Mouse (Mus musculus): ENCODE measurements around the gene Gsta4. TPM values are rescaled to one million over a fixed set of nuclear protein-coding genes. Genes with fewer than 3 reads are reported as not detected.
"Not testable (repeated sequence)": the region's sequence is repeated elsewhere in the genome, so short reads cannot be mapped to it uniquely, and the experiment has no call there.

Gene Gsta4
- polyA plus RNA-seq, 1 experiment from 2014 or later = 18.1 TPM

DNA sequence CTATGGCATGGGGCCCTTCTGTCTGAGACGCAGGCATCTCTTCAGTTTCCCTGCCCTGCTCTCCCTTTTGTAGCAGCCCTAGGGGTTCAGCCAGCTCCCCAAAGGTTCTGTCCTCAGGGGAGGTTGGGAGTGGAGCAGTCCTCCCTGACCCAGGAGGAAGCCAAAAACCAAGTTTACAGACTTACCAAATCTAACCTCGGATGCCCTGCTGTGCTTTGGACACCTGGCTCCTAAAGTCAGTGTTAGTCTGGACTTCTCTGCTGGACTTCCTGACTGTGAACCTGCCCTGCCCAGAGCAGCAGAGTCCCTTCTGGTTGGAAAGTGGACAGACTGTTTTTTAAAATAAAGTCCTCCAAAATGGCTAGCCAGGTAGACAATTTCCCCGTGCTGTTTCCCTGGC lies 17.8 kb upstream of the Gsta4 start:
- POLR2A ChIA-PET = no interaction called here
- DNase-seq (ENCODE audit: low read depth, low spot score) (no peak), ATAC-seq (no peak)
- CTCF ChIA-PET = interaction anchor here (0.7 kb wide), 1 partner anchor 52 kb away, joined by 3 read pairs; no protein-coding TSS in a partner anchor
- no peaks in the 10 kb centered on the region for H3K27me3 ChIP-seq
- no peak for TF ChIP-seq CTCF (IDR thresholded peaks at IDR 0.05)
- in situ Hi-C loops (cut with MboI; ENCODE audit: low pct_unique_long_range_greater_than_20kb) = no loop called here

DNA sequence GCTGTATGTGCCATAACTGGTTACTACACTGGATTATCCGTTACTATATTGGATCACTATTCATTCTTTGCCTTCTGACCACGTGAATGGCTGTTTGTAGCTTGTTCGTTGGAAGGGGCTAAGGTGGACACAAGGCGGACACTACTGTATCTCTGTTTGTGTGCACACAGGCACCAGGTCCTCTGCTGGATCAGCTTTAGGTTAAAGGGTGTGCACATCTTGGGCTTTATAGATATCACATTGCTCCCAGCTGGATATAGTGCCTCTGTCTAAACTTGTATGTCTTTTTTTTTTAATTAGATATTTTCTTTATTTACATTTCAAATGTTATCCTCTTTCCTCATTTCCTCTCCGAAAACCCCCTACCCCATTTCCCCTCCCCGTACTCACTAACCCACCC lies 17.1 kb upstream of the Gsta4 start:
- in situ Hi-C loops (cut with MboI; ENCODE audit: low pct_unique_long_range_greater_than_20kb) = no loop called here

DNA sequence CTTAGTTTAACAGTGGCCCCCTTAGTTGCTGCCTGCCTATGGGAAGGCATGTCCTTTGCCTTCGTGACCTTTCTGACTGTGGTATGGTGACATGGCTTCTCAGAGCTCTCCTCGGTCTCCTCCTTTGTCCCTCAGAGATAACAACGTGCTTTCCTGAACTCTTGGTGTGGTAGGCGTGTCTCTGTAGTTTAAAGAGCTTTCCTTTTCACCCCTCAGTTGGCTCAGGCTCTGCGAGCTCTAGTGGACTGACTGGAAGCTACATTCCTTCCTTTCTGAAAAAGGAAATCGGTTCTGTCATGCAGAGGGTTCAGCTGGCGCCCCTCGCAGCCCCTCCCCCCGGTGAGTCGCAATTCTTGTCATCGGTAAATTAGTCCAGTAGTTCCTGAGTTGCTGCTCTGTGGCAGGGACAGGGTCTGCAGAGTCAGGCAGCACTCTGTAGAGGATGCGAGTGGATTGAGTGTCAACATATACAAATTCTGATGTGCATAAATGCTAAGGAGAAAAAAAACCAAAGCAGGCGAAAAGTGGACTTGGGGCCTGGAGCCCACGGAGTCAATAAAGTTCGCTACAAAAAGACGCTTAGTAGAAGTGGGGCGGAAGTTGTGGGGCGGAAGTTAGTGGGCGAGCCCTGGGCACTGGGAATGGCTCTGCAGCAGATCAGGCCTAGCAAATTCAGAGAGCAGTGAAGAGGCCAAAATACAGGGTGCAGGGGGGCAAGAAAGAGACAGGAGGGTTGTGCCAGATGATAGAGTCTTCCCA lies 15.7 kb upstream of the Gsta4 start:
- ATAC-seq (no peak), DNase-seq (ENCODE audit: low read depth, low spot score) (no peak)
- CTCF ChIA-PET = no interaction called here
- H3K27me3 ChIP-seq = no peaks in the 10 kb centered on the region
- in situ Hi-C loops (cut with MboI; ENCODE audit: low pct_unique_long_range_greater_than_20kb) = no loop called here
- POLR2A ChIA-PET = no interaction called here
- TF ChIP-seq CTCF (IDR thresholded peaks at IDR 0.05) = no peak

More for the DNA sequence above, 17.1 kb upstream of the Gsta4 start:
- no peak for ATAC-seq
- H3K27me3 ChIP-seq = no peaks in the 10 kb centered on the region
- ChIA-PET POLR2A (no interaction called here), CTCF (interaction anchor here (0.7 kb wide), 1 partner anchor 53 kb away, joined by 3 read pairs; no protein-coding TSS in a partner anchor)
- TF ChIP-seq CTCF (IDR thresholded peaks at IDR 0.05) = no peak
- no peak for DNase-seq (ENCODE audit: low read depth, low spot score)

DNA sequence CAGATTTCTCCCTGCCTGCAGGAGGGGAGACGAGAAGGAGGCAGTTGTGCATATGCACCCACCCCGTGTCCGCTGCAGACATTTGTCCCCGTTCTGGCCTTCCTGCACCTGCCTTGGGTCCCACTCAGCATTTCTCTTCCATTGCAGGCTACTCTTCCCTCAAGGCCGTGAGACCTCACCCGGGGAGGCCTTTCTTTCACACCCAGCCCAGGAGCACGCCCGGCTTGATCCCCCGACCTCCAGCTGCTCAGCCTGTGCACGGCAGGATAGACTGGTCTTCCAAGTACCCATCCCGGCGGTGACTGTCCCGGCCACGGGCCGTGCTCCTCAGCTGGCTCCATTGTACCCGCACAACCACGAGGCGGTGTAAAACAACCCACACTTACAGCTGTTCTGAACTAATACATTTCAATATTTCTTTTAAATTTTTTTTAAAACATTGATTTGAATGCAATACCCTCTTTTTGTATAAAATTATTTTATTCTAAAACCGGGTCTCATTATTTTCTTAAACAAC lies 15.1 kb upstream of the Gsta4 start:
- TF ChIP-seq CTCF (IDR thresholded peaks at IDR 0.05) = no peak
- POLR2A ChIA-PET = no interaction called here
- no peak for ATAC-seq
- CTCF ChIA-PET = interaction anchor here (2.2 kb wide), 1 partner anchor 55 kb away, joined by 6 read pairs; no protein-coding TSS in a partner anchor
- no peaks in the 10 kb centered on the region for H3K27me3 ChIP-seq
- in situ Hi-C loops (cut with MboI; ENCODE audit: low pct_unique_long_range_greater_than_20kb) = no loop called here
- DNase-seq (ENCODE audit: low read depth, low spot score) = no peak

DNA sequence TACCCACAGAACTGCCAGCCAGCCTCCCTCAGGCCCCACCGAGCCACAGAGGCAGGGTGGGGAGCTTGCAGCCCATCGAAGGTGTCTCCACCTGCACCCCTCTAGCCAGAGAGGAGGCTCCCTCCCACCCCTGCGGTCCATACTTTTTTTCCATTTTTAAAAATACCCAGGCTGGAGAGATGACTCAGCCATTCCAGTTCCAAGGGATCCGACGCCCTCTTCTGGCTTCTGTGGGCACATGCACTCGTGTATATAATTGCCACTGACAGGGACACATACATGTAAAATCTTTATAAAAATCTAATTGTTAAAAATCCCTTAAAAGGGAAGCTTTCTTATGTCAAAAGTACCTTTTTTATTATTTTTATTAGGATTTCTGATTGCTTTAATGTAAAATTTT lies 13.7 kb upstream of the Gsta4 start:
- ATAC-seq (no peak), DNase-seq (ENCODE audit: low read depth, low spot score) (no peak)
- no peak for TF ChIP-seq CTCF (IDR thresholded peaks at IDR 0.05)
- ChIA-PET POLR2A (no interaction called here), CTCF (interaction anchor here (1.7 to 2.2 kb wide), 2 partner anchors 12 to 56 kb away, joined by 5 to 6 read pairs; no protein-coding TSS in a partner anchor)
- in situ Hi-C loops (cut with MboI; ENCODE audit: low pct_unique_long_range_greater_than_20kb) = no loop called here
- no peaks in the 10 kb centered on the region for H3K27me3 ChIP-seq

DNA sequence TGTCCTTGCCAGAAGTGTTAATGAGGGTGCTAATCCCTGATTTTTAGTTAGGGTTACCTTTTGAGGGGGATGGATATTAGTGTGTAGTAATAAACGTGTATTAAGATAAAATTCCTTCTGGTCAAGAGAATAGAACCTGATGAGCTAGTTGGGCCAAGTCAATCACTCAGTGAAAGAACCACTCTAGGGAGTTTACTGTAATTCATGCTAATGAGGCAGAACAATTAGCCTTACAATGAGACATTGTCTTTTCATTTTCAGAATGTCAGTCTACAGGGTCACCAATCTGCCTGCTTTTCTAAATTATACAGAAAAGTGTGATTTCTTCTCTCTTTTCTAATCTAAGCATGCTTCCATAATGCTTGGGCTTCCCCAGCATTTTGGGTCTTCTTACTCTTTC lies 8.6 kb upstream of the Gsta4 start:
- H3K27me3 ChIP-seq = no peaks in the 10 kb centered on the region
- ChIA-PET POLR2A (no interaction called here), CTCF (interaction anchor here (1.0 to 2.6 kb wide), 3 partner anchors 12 to 61 kb away, joined by 3 to 9 read pairs (median 4); no protein-coding TSS in a partner anchor)
- DNase-seq (ENCODE audit: low read depth, low spot score) (no peak), ATAC-seq (no peak)
- in situ Hi-C loops (cut with MboI; ENCODE audit: low pct_unique_long_range_greater_than_20kb) = no loop called here
- no peak for TF ChIP-seq CTCF (IDR thresholded peaks at IDR 0.05)

DNA sequence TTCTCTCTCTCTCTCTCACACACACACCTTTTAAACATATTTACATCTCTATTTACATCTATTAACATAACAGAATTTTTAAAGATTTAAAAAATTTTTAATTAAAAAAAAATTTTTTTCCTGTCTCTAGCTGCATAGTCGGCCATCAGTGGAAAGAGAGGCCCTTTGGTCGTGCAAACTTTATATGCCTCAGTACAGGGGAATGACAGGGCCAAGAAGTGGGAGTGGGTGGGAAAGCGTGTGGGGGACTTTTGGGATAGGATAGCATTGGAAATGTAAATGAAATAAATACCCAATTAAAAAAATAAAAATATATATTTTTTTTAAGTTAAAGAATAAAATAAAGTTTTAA lies 7.7 kb upstream of the Gsta4 start:
- in situ Hi-C loops (cut with MboI; ENCODE audit: low pct_unique_long_range_greater_than_20kb); ATAC-seq; POLR2A ChIA-PET; DNase-seq (ENCODE audit: low read depth, low spot score); H3K27me3 ChIP-seq: not testable (repeated sequence)
- CTCF ChIA-PET = interaction anchor here (2.6 kb wide), 1 partner anchor 63 kb away, joined by 11 read pairs; no protein-coding TSS in a partner anchor

DNA sequence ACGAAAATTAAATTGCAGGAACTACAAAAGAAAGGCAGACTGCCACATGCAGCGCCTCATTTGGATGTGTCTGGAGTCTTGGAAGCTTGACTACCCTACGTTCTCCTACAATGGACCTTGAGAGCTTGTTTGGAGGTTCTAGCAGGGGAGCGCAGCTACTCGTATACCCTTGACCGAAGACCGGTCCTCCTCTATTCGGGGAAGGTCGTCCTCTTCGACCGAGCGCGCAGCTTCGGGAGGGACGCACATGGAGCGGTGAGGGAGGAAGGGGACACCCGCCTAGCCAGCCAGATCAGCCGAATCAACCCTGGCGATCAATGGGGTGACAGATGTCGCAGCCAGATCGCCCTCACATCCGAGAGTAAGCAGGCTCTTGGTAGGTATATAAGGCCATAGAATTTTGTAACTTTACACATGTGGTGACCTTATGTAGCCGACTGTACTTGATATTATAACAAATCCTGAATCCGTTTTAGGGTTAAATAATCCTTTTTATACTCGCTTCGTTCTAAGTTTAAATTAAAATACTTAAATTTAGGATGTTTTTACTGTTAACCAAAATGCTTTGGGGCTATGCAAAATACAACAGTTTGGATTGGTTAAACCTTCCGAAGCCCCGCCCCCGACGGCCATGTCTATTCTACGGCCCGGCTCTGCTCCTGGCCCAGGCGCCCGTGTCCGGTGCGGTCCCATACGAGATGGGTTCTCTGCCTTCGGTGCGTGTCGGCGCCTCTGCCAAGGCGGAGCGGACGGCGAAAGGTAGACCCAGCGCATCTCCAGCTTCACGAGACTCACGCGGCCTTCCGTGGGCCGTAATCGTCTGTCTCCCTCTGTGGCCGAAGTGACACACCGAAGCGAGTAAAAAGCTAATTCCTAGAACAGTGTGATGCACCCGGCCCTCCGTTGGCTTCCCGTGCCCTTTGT lies 7.0 kb upstream of the Gsta4 start:
- ATAC-seq (peak; percentile 97), DNase-seq (ENCODE audit: low read depth, low spot score) (peak; percentile 85)
- no peaks in the 10 kb centered on the region for H3K27me3 ChIP-seq
- ChIA-PET CTCF (interaction anchor here (0.9 to 2.6 kb wide), 5 partner anchors 17 to 63 kb away, joined by 3 to 11 read pairs (median 4); no protein-coding TSS in a partner anchor), POLR2A (no interaction called here)
- in situ Hi-C loops (cut with MboI; ENCODE audit: low pct_unique_long_range_greater_than_20kb) = no loop called here
- TF ChIP-seq CTCF (IDR thresholded peaks at IDR 0.05) = no peak

DNA sequence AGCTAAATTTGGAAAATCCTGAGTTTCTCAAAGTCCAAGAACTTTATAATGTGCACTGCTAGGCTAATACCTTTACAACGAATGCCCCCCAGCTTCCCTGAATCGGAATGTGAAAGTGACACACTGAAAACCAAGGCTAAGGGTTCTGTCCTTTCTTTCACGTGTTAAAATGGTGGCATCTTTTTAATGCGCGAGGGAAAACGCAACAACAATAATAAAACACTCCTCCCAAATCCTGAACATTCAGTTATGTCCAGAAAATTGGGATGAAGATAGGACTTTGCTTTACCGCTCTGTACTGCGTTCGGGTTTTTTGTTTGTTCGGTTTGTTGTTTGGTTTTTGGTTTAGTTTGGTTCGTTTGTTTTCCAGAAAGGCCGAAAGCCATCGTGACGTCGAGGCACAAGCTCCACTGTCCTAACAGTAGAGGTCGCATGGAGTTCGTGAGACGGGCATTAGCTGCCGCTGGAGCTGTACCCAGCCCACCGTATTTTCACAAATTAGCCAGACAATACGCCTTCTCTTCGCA lies 6.3 kb upstream of the Gsta4 start:
- peak; percentile 86 for TF ChIP-seq CTCF (IDR thresholded peaks at IDR 0.05)
- ATAC-seq (no peak), DNase-seq (ENCODE audit: low read depth, low spot score) (peak; percentile 67)
- H3K27me3 ChIP-seq = no peaks in the 10 kb centered on the region
- ChIA-PET POLR2A (no interaction called here), CTCF (interaction anchor here (0.9 to 2.6 kb wide), 5 partner anchors 16 to 64 kb away, joined by 3 to 11 read pairs (median 4); no protein-coding TSS in a partner anchor)
- in situ Hi-C loops (cut with MboI; ENCODE audit: low pct_unique_long_range_greater_than_20kb) = no loop called here

DNA sequence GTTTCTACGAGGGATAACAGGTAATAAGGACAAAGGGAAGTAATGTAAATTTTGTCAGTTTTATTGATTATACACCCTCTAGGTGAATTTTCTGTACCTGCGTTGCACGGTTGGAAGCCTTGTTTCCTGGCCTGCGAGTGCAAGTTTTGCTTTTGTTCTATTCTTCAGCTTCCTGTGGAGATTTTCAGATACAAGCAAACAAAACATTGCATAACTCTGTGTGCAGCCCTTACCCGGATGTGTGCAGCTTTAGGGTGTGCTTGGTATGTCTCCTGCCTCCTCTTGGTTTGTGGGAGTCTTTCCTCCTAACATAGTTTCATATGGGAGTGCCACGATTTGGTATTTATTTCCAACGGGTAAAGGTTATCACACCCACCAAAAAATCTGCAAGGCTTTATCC lies 5.7 kb upstream of the Gsta4 start:
- no peaks in the 10 kb centered on the region for H3K27me3 ChIP-seq
- ATAC-seq (no peak), DNase-seq (ENCODE audit: low read depth, low spot score) (no peak)
- ChIA-PET POLR2A (no interaction called here), CTCF (interaction anchor here (1.4 to 2.6 kb wide), 4 partner anchors 15 to 64 kb away, joined by 3 to 11 read pairs (median 5); no protein-coding TSS in a partner anchor)
- TF ChIP-seq CTCF (IDR thresholded peaks at IDR 0.05) = no peak
- in situ Hi-C loops (cut with MboI; ENCODE audit: low pct_unique_long_range_greater_than_20kb) = no loop called here
